Mouse (Mus musculus) C2C12 (cell line): Measurements from ENCODE around the gene Nap1l4. TPM values are rescaled to one million over a fixed set of nuclear protein-coding genes. Genes with fewer than 3 reads are reported as not detected.

Source experiments
- H3K27me3 ChIP-seq: one replicate; pipeline ENCODE4 v1.6.1; 2011; ENCODE audit not compliant: control insufficient read depth, insufficient read depth, insufficient read length
- H3K36me3 ChIP-seq: one replicate; pipeline ENCODE4 v1.6.1; 2011; ENCODE audit not compliant: control insufficient read depth, insufficient read depth
- H3K4me3 ChIP-seq: one replicate; pipeline ENCODE4 v1.5.1; 2011; ENCODE audit warnings: mild to moderate bottlenecking, control low read depth; ENCODE audit not compliant: poor library complexity, insufficient read depth, severe bottlenecking
- H3K79me2 ChIP-seq: one replicate; pipeline ENCODE4 v1.6.1; 2011; ENCODE audit not compliant: control insufficient read depth, insufficient read depth
- H3K79me3 ChIP-seq: one replicate; pipeline ENCODE4 v1.6.1; 2011; ENCODE audit warnings: low read depth, control low read depth
- H3ac ChIP-seq: one replicate; pipeline ENCODE3; 2011; ENCODE audit warnings: low read depth; ENCODE audit not compliant: control insufficient read depth, insufficient read length
- CEBPB ChIP-seq: IDR thresholded peaks from one replicate; pipeline ENCODE4 v1.6.1; 2011; ENCODE audit warnings: low read depth, mild to moderate bottlenecking, control low read depth, moderate library complexity
- CTCF ChIP-seq: IDR thresholded peaks from one replicate; pipeline ENCODE4 v1.5.1; 2011; ENCODE audit not compliant: control insufficient read depth, insufficient read depth, insufficient read length
- FOSL1 ChIP-seq: IDR thresholded peaks from one replicate; pipeline ENCODE4 v1.8.0; 2011; ENCODE audit warnings: mild to moderate bottlenecking, low read length; ENCODE audit not compliant: poor library complexity, insufficient read depth, severe bottlenecking
- MAX ChIP-seq: IDR thresholded peaks from one replicate; pipeline ENCODE4 v1.6.1; 2011; ENCODE audit warnings: mild to moderate bottlenecking, control low read depth
- MYOD1 ChIP-seq: IDR thresholded peaks from one replicate; pipeline ENCODE4 v1.6.1; 2011; ENCODE audit warnings: low read depth; ENCODE audit not compliant: control insufficient read depth, insufficient read length
- MYOG ChIP-seq: IDR thresholded peaks from one replicate; pipeline ENCODE4 v1.6.1; 2011; ENCODE audit not compliant: control insufficient read depth, insufficient read length; ENCODE audit errors: extremely low read depth
- USF1 ChIP-seq: IDR thresholded peaks from one replicate; pipeline ENCODE4 v1.6.1; 2011; ENCODE audit warnings: low read depth, mild to moderate bottlenecking, control low read depth, moderate library complexity
- polyA plus RNA-seq: library from polyadenylated mRNA; unstranded; fragments of >200 nt; fragmentation: generic; extraction: Trizol; gene quantifications from one replicate; pipeline ENCODE4 v1.2.1, GENCODE M21; 2012; ENCODE audit warnings: missing spikeins

The Nap1l4 gene
- polyA plus RNA-seq, 1 experiment = 112 TPM

DNA sequence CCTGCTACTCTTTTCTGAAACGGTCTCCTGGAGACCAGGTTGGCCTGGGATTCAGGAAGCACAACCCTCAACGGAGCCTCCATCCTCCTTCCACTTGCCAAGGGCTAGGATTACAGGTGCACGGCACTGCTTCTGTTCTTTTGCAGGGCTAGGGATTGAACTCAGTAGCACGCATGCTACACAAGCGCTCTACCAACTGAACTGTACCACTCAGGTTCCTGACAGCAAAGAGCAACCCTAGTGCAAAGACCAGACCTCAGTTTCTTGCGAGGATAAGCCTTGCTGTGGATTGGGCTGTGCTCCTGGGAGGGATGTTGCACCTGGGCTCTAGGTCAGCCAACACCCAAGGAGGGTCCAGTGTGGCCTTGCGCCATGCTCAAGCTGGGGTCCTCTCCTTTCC lies 42.6 kb downstream of the Nap1l4 start:
- H3K36me3 ChIP-seq = no peaks in the 10 kb centered on the region
- H3ac ChIP-seq = no peak overlapping the region
- no peak overlapping the region for H3K4me3 ChIP-seq
- TF ChIP-seq CTCF (no peak), MAX (no peak), MYOG (no peak), USF1 (no peak), CEBPB (no peak), FOSL1 (no peak), MYOD1 (no peak)
- peaks cover 18% of the 10 kb centered on the region for H3K27me3 ChIP-seq
- H3K79me2 ChIP-seq = no peaks in the 10 kb centered on the region
- H3K79me3 ChIP-seq = no peaks in the 10 kb centered on the region

DNA sequence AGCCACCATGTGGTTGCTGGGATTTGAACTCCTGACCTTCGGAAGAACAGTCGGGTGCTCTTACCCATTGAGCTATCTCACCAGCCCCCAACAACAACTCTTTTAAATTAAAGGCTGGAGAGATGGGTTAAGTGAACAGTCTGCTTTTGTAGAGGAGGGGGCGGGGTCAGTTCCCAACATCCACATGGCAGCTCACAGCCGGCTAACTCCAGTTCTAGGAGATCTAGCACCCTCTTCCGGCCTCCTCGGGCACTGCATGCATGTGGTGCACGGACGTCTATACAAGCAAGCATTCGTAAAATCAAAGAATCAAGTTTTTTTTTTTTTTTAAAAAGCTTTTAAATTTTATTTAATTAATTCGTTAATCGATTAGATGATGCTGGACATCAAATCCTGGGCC lies 43.1 kb downstream of the Nap1l4 start:
- H3K79me3 ChIP-seq = no peaks in the 10 kb centered on the region
- peak; percentile 24 for TF ChIP-seq CTCF
- no peak for TF ChIP-seq MYOG
- H3K4me3 ChIP-seq = no peak overlapping the region
- H3ac ChIP-seq = no peak overlapping the region
- H3K36me3 ChIP-seq = no peaks in the 10 kb centered on the region
- H3K27me3 ChIP-seq = peaks cover 20% of the 10 kb centered on the region
- H3K79me2 ChIP-seq = no peaks in the 10 kb centered on the region

DNA sequence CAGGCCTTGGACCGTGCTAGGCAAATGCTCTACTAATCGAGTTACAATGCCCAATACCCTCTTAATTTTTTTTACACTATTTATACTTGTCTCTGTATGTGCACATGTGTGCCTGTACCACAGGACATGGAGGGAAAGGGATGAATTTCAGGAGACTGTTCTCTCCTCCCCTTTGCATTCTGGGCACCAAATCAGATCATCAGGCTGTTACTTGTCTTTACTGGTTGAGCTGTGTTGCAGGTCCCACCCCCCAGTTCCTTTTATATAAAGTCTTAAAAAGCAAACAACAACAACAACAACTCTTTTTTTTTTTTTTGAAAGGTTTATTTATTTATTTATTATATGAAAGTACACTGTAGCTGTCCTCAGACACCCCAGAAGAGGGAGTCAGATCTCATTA lies 43.5 kb downstream of the Nap1l4 start:
- Histone ChIP-seq H3K79me3 (no peaks in the 10 kb centered on the region), H3K79me2 (no peaks in the 10 kb centered on the region), H3K36me3 (no peaks in the 10 kb centered on the region), H3K27me3 (peaks cover 22% of the 10 kb centered on the region), H3K4me3 (no peak overlapping the region), H3ac (no peak overlapping the region)
- TF ChIP-seq MYOD1 = no peak
- no peak for TF ChIP-seq USF1
- no peak for TF ChIP-seq MAX
- no peak for TF ChIP-seq MYOG
- TF ChIP-seq FOSL1 = no peak
- TF ChIP-seq CEBPB = no peak

GRCm38 (mm10) chr7:143503926-143504325 lies 45.0 kb downstream of the Nap1l4 start:
- Histone ChIP-seq H3ac (no peak overlapping the region), H3K4me3 (no peak overlapping the region), H3K79me2 (no peaks in the 10 kb centered on the region), H3K27me3 (peaks cover 27% of the 10 kb centered on the region), H3K79me3 (no peaks in the 10 kb centered on the region), H3K36me3 (no peaks in the 10 kb centered on the region)
- no peak for TF ChIP-seq USF1
- TF ChIP-seq CTCF = no peak
- no peak for TF ChIP-seq MYOD1
- TF ChIP-seq FOSL1 = no peak
- TF ChIP-seq MAX = no peak
- no peak for TF ChIP-seq CEBPB
- no peak for TF ChIP-seq MYOG

DNA sequence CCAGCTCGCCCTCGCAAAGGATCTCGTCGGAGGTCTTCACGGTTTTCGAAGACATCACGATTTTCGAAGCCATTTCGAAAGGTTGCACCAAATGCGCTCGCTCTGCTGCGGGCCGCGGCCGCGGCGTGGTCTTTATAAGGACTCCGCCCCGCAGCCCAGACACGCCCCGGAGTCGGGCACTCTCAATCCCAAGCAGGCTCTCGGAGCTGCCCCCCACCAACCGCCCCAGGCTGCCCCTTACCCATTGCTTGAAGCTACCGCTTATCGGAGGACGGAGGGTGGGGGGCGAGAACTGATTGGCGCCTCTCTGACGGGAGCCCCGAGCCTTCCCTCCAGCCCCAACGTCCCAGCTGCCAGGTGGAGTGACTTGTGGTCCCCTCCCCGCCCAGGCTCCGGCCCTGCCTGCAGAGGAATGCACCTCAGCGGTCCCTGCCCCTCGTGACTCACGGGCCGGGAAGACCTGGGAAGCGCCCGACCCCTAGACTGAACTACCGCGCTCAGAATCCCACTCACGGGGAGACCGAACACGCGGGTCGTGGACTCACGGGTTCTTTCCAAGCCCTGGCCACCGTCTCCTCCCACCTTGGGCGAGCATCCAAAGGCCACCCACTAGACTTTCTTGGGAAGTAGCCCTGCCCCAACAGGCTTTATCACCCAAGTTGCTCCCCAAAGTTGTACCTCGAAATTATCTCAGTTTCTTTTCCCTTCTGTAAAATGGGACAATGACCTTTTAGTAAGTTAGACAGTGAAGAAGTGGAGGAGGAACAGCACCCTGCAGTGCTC lies 46.3 kb downstream of the Nap1l4 start, which contains the start of gene Phlda2:
TSS of gene Phlda2 (minus strand) at position 733 of the 783 bp plus-strand sequence.
- H3K4me3 ChIP-seq = no peak within 1 kb of the TSS
- H3K27me3 ChIP-seq = peaks cover 41% of the 10 kb centered on the region

More for the DNA sequence above, 46.3 kb downstream of the Nap1l4 start, which contains the start of gene Phlda2:
- no peaks in the 10 kb centered on the region for H3K79me3 ChIP-seq
- H3K79me2 ChIP-seq = no peaks in the 10 kb centered on the region
- no peaks in the 10 kb centered on the region for H3K36me3 ChIP-seq
- TF ChIP-seq USF1 (no peak), CTCF (no peak), CEBPB (no peak), FOSL1 (no peak), MYOD1 (no peak), MAX (no peak), MYOG (no peak)
- H3ac ChIP-seq = no peak within 1 kb of the TSS
